Mouse (Mus musculus) liver, postnatal 0 days (tissue): Measurements from ENCODE around the gene Il4ra. TPM values are rescaled to one million over a fixed set of nuclear protein-coding genes. Genes with fewer than 3 reads are reported as not detected.
A peak's percentile ranks its signal among the peaks of the same experiment; 100 is the strongest.

Source experiments
- ATAC-seq: fragments of 200-750 bp; cut with Nextera tagmentation; 2 replicates; pipeline ENCODE4 v1.8.0; 2017; ENCODE audit warnings: mild to moderate bottlenecking, moderate library complexity
- DNase-seq: peaks from one replicate; pipeline ENCODE4 v3.0.0-alpha.2; 2016
- H3K27ac ChIP-seq: fragments of 300-500 bp; sonication (generic); 2 replicates; pipeline ENCODE4 v1.5.1; 2014; ENCODE audit warnings: antibody characterized with exemption, moderate library complexity, mild to moderate bottlenecking, low read depth
- H3K27me3 ChIP-seq: fragments of 300-500 bp; sonication (generic); 2 replicates; pipeline ENCODE4 v1.6.1; 2014; ENCODE audit warnings: low read length, control low read depth, mixed read lengths; ENCODE audit not compliant: insufficient read depth
- H3K36me3 ChIP-seq: fragments of 300-500 bp; sonication (generic); replicated peaks from 2 replicates; pipeline ENCODE4 v1.6.1; 2014; ENCODE audit warnings: mild to moderate bottlenecking, control low read depth, low read length, moderate library complexity, mixed read lengths; ENCODE audit not compliant: insufficient read depth
- H3K4me1 ChIP-seq: fragments of 300-500 bp; sonication (generic); 2 replicates; pipeline ENCODE4 v1.6.1; 2014; ENCODE audit warnings: antibody characterized with exemption, mild to moderate bottlenecking, control low read depth; ENCODE audit not compliant: insufficient read depth
- H3K4me2 ChIP-seq: fragments of 300-500 bp; sonication (generic); 2 replicates; pipeline ENCODE4 v1.6.1; 2014; ENCODE audit warnings: low read depth, mild to moderate bottlenecking, low read length, moderate library complexity, mixed read lengths
- H3K4me3 ChIP-seq: fragments of 300-500 bp; sonication (generic); 2 replicates; pipeline ENCODE4 v1.5.1; 2014; ENCODE audit warnings: low read depth, low read length
- H3K9ac ChIP-seq: fragments of 300-500 bp; sonication (generic); replicated peaks from 2 replicates; pipeline ENCODE4 v1.6.1; 2014; ENCODE audit warnings: mild to moderate bottlenecking, moderate library complexity
- H3K9me3 ChIP-seq: fragments of 300-500 bp; sonication (generic); 2 replicates; pipeline ENCODE4 v1.6.1; 2016; ENCODE audit warnings: mild to moderate bottlenecking, control low read depth, low read length, mixed read lengths
- CTCF ChIP-seq: sonication (generic); IDR thresholded peaks from 2 replicates; pipeline ENCODE4 v1.5.1; 2016; ENCODE audit warnings: antibody characterized with exemption, low read depth
- EP300 ChIP-seq: IDR thresholded peaks from 2 replicates; pipeline ENCODE4 v1.6.1; 2016; ENCODE audit warnings: antibody characterized with exemption, low read depth, mild to moderate bottlenecking
- WGBS: fragments of 180-500 bp; shearing (Covaris S2); extraction: QIAGEN DNeasy Blood & Tissue Kit; methylation state at CpG from one replicate; pipeline ENCODE4 v1.1.7; 2014; ENCODE audit not compliant: insufficient replicate concordance; 5-methylcytosine and 5-hydroxymethylcytosine counted together
- polyA plus RNA-seq: library from polyadenylated mRNA; unstranded; fragments of >200 nt; fragmentation: Nextera tagmentation; extraction: Ambion mirVana; gene quantifications from 2 replicates; pipeline ENCODE4 v1.2.1, GENCODE M21; 2015

Gene Il4ra
- polyA plus RNA-seq, 1 experiment from 2014 or later: 9.5 TPM

GRCm38 (mm10) chr7:125622741-125623685 lies 71.1 kb downstream of the Il4ra start:
- ATAC-seq (no peak), DNase-seq (no peak)
- H3K27me3 ChIP-seq: no peaks in the 10 kb centered on the region
- no peaks in the 10 kb centered on the region for H3K36me3 ChIP-seq
- no peaks in the 10 kb centered on the region for H3K9me3 ChIP-seq
- TF ChIP-seq EP300 (no peak), CTCF (no peak)
- no peak overlapping the region for H3K4me3 ChIP-seq
- H3K27ac ChIP-seq: 0 out of 2 replicates have a peak overlapping the region, but pooled peaks have one; percentile 39
- H3K9ac ChIP-seq: no peak overlapping the region
- no peak overlapping the region for H3K4me2 ChIP-seq
- H3K4me1 ChIP-seq: 0 out of 2 replicates have a peak, but pooled peaks cover 5% of the 10 kb centered on the region
- 64% methylated on average over 7 of the region's 7 CpGs for WGBS

- WGBS: 65% methylated on average over 4 of the region's 4 CpGs
- no peak overlapping the region for H3K4me3 ChIP-seq
- 0 out of 2 replicates have a peak, but pooled peaks cover 5% of the 10 kb centered on the region for H3K4me1 ChIP-seq
- no peak for TF ChIP-seq CTCF
- no peak for TF ChIP-seq EP300
- no peaks in the 10 kb centered on the region for H3K36me3 ChIP-seq
- ATAC-seq: no peak
- peaks cover 4% of the 10 kb centered on the region for H3K9me3 ChIP-seq
- no peak overlapping the region for H3K9ac ChIP-seq
- DNase-seq: no peak
- no peaks in the 10 kb centered on the region for H3K27me3 ChIP-seq
- H3K4me2 ChIP-seq: no peak overlapping the region
- H3K27ac ChIP-seq: no peak overlapping the region
Observed at GRCm38 (mm10) chr7:125625219-125625618, 73.3 kb downstream of the Il4ra start.

GRCm38 (mm10) chr7:125625829-125626228 lies 73.9 kb downstream of the Il4ra start:
- DNase-seq (peak; percentile 46), ATAC-seq (peak; percentile 54)
- H3K4me2 ChIP-seq: no peak overlapping the region
- H3K27ac ChIP-seq: no peak overlapping the region
- no peaks in the 10 kb centered on the region for H3K27me3 ChIP-seq
- peaks cover 4% of the 10 kb centered on the region for H3K9me3 ChIP-seq
- peaks cover 8% of the 10 kb centered on the region for H3K4me1 ChIP-seq
- H3K4me3 ChIP-seq: no peak overlapping the region
- no peak overlapping the region for H3K9ac ChIP-seq
- no peaks in the 10 kb centered on the region for H3K36me3 ChIP-seq
- no peak for TF ChIP-seq CTCF
- no peak for TF ChIP-seq EP300
- 43% methylated on average over 7 of the region's 7 CpGs for WGBS

Other genes with a start within 250 kb of the Il4ra start
- 2.1 and 2.8 TPM in 2 replicates for gene Kdm8, start 107.4 kb upstream of the Il4ra start, polyA plus RNA-seq
- 47.6 and 49.2 TPM in 2 replicates for gene Nsmce1, start 60.5 kb upstream of the Il4ra start, polyA plus RNA-seq
- gene Il21r, start 51.3 kb downstream of the Il4ra start, polyA plus RNA-seq: 0.70 TPM in 2 replicates
- 3.3 and 4.8 TPM in 2 replicates for gene Gtf3c1, start 155.7 kb downstream of the Il4ra start, polyA plus RNA-seq
- 1.2 and 1.3 TPM in 2 replicates for gene D430042O09Rik, start 155.8 kb downstream of the Il4ra start, polyA plus RNA-seq